Mouse (Mus musculus) neural tube, embryonic 10.5 days (tissue): Measurements from ENCODE around the gene Coa6.

ENCODE experiments used
- DNase-seq: peaks from one replicate; pipeline ENCODE4 v3.0.0-alpha.2; 2017; ENCODE audit warnings: low spot score; ENCODE audit errors: extremely low spot score

Gene Coa6

GRCm38 (mm10) chr8:126422174-126422919, at the start of gene Coa6:
Gene Coa6, plus strand, starts transcription at chr8:126422515.
- peak; percentile 99 for DNase-seq

DNA sequence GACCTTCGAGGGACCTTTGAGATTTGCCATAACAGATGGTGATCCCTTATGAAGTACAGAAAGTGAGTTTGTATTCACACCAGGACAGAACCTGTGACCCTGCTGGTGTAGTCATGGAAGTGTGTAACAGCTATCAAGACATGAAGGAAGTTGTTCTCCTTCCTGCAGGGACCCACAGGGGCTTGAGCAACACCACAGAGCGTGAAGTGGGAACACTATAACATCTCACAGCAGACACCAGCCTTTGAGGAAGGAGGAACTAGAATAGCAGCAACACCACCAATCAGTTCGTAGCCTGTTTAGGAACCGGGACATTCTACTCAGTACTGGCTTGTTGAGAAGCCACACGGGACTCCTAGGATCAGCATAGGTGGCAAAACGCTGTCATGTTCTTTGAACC, 42.7 kb upstream of the Coa6 start:
- DNase-seq: no peak

DNA sequence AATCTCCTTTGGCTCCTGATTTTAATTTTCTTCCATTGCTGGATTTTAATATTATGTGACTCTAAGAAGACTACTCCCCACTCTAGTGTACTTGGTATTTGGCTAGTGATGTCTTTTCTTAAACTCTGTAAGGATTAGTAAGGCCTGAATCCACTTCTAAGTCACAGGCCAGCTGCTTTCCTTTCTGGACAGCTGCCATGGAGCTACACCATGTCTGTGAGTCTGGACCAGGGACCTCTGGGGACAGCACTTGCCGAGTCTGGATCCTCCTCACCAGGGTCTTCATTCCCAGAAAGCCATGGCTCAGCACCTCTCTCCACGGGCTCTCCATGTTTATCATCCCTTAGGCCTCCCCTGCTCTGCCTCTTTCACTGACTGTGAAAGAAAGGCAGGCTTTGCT, 42.2 kb upstream of the Coa6 start:
- DNase-seq: no peak

- no peak for DNase-seq
Observed at GRCm38 (mm10) chr8:126381299-126381698, 41.0 kb upstream of the Coa6 start.

GRCm38 (mm10) chr8:126382216-126382615, 40.1 kb upstream of the Coa6 start:
- DNase-seq: peak; percentile 15

GRCm38 (mm10) chr8:126382749-126383148, 39.6 kb upstream of the Coa6 start:
- peak; percentile 40 for DNase-seq

- DNase-seq: no peak
Observed at GRCm38 (mm10) chr8:126387566-126387965, 34.7 kb upstream of the Coa6 start.

DNA sequence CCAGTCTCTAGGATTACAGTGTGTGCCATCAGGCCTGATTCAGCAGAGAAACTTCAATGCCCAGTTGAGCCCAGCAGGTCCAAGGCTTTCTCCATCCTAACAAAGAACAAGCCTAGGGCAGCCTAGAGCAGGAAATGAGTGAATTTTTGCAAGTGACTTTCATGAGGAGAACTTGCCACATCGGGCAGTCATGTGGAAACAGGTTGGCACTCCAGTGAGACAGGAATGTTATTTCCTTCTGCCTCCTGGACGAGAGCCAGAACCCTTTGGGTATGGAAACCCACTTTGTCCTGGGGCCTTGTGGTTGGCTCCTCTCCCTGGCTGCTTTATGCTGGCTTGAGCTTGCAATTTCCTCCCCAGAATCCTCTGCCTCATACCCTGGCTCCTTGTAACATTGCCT, 30.8 kb upstream of the Coa6 start:
- DNase-seq: no peak

DNA sequence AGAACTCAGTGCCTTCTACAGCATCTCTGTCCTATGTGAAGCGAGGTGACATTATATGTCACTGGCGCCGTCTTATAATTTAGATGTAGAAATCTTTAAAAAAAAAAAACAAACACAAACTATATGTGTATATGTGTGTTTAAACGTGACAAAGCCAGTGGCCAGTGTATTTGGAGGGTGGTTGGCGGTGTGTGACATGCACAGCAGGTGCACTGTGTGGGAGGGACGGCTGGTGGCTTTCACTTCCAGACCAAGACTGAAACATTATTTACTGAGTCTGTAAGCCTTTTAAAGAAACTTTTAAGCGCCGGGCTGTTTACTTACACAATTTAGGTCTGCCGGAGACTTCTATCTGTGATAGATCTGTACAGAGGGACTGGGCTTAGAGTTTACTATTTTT, 26.9 kb upstream of the Coa6 start:
- DNase-seq: no peak

DNA sequence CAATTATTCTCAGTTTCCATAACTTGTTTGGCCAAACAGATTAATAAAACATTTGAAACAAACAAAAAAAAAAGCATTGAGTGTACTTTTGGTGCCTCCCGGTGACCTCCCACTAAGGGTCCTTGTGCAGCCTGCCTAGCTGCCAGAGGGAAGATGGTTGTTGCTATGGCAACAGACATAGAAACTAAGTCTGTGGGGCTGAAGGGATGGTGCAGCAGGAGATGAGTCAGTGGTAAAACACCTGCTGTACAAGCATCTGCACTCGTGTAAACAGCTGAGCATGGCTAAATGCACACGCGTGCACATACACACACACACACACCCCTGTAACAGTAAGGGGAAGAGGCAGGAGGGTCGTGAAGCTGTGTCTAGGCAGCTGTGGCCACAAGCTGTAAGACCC, 26.4 kb upstream of the Coa6 start:
- DNase-seq: no peak

DNA sequence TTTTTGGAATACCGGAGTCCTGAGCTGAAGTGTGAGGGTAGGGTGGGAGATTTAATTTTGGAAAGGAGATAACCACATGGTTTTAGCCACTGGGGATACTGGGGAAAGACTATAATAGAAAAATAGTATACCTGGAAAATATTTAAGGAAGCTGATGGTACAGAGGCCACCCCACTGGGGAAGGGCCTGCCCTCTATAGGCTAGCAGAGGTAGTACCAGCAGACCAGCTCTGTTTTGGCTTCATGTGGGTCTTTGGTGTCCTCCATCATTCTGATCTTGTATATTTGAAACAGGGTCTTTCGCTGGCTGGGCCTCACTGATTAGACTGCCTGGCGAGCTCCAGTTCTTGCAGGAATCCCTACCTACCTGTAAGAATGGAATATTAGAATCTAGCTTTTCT, 24.0 kb upstream of the Coa6 start:
- DNase-seq: no peak

GRCm38 (mm10) chr8:126404550-126404949, 17.8 kb upstream of the Coa6 start:
- DNase-seq: peak; percentile 24

DNA sequence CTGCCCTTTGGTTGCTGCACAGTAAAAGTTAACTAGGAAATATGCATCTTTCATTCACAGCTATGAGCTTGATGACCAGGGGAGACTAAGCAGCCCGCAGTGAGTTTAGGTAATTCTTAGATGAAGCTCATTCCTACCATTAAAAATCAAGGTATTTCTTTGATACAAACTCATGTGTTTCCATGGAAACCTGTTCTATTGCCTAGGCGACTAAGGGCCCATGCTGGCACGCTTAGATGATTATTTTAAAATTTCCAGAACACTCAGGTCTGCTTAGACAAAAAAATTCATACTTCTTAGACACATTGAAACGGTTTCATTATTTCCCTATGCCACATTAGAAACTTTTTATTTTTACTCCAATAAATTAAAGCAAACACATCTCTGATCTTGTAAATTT, 17.3 kb upstream of the Coa6 start:
- no peak for DNase-seq

DNA sequence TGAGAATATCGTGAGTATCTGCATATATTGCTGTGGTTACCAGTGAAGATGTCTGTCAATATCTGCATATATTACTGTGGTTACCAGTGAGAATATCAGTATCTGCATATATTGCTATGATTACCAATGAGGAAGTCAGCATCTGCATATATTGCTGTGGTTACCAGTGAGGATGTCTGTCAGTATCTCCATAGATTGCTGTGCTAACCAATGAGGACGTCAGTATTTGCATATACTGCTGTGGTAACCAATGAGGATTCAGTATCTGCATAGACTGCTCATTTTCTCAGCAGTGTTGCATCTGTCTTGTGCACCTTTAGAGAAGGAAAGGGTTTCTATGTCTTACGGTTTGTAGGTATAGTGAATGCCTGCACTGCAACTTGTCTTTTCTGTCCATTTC, 1.5 kb upstream of the Coa6 start:
- no peak for DNase-seq

- DNase-seq: no peak
Observed at GRCm38 (mm10) chr8:126422920-126423300, 595 bp downstream of the Coa6 start.

DNA sequence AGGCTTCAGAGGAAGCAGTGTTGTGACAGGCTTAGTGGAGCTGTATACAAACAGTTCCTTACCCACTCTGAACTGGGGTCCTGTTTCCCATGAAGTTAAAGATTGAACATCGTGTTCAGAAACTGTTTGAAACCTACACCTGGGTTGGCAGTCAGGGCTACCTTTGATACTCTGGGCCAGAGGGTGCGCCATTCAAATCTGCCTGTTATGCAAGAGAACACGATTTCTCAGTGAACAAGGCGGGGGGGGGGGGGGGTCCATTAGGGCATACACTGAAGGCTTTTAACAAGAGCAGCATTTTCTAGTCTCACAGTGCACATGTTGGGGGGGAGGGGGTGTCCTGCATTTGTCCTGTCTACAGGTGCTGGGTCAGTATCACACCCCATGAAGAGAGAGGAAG, 1.8 kb downstream of the Coa6 start:
- DNase-seq: no peak

GRCm38 (mm10) chr8:126424946-126425345, 2.6 kb downstream of the Coa6 start:
- no peak for DNase-seq

GRCm38 (mm10) chr8:126429635-126430034, 7.3 kb downstream of the Coa6 start:
- no peak for DNase-seq

DNA sequence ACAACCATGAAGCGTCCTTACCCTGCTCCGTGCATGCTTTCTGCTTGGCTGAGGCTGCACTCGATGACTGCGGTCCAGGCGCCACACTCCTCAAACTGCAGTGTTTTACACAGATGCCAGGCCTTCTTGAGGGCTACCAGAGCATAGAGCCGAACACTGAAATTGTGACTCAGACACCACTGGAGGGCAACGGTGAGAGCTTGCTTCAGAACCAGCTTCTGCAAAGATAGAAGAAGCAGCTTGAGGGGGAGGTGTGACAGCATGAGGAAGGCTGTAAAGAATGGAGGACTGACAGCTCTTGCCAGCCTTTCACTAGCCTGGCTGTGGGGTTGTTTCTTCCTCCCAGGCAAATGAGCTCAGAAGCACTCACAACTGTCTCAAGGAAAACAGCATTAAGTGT, 11.5 kb downstream of the Coa6 start:
- no peak for DNase-seq

DNA sequence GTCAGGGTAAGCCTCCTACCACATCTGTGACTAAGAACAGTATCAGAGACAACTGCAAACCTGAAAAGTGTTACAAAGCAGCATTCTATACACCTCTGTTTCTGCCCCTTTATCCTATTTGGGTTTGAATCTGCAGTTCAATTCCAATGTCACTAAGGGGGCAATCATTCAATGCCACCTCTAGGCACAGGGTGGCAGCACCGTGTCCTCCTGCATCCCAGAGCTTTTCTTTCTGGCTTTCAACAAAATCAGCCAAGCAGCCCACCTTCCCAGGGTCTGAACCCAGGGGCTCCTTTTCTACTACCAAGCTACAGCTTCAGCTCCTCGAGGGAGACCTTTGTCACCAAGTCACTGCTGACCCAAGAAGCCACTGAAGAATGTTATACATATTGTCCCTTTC, 16.6 kb downstream of the Coa6 start:
- no peak for DNase-seq

DNA sequence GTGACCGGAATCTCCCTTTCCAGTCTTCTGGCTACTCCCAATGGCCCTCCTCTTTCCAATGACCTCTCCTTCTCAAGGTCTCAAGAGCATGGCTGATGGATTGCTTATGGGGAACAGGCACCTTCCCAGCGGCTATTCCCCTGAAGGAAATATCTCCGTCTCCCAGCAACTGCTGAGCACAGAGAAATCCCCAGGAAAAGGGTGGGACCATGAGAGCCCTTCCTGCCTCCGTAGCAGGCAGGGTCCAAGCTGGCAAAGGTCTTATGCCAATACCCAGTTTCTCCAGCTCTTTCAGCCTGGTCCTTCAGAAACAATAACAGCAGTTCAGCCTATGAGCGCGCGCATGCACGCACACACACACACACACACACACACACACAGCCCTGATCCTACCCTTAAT, 28.8 kb downstream of the Coa6 start:
- no peak for DNase-seq

- no peak for DNase-seq
Observed at GRCm38 (mm10) chr8:126455383-126455782, 33.1 kb downstream of the Coa6 start.

- peak; percentile 38 for DNase-seq
Observed at GRCm38 (mm10) chr8:126460274-126460673, 38.0 kb downstream of the Coa6 start.

- DNase-seq: no peak
Observed at GRCm38 (mm10) chr8:126461735-126462134, 39.4 kb downstream of the Coa6 start.
